Mouse (Mus musculus): ENCODE results near the gene Tulp2. TPM values are rescaled to one million over a fixed set of nuclear protein-coding genes. Genes with fewer than 3 reads are reported as not detected.
"Not testable (repeated sequence)": the region's sequence is repeated elsewhere in the genome, so short reads cannot be mapped to it uniquely, and the experiment has no call there.

Gene Tulp2
- polyA plus RNA-seq, 1 experiment from 2014 or later = 0.28 TPM

- H3K9ac ChIP-seq = peak within 1 kb of the TSS; percentile 91
- peaks cover 17% of the 10 kb centered on the region for H3K36me3 ChIP-seq
- peak within 1 kb of the TSS; percentile 98 for H3K27ac ChIP-seq
- under 1% methylated on average over 54 of the region's 54 CpGs for WGBS
- peak within 1 kb of the TSS; percentile 95 for H3K4me3 ChIP-seq
- H3K27me3 ChIP-seq = no peaks in the 10 kb centered on the region
- ATAC-seq (replicated peaks; ENCODE audit: insufficient number of reproducible peaks, insufficient read depth, low FRiP score, low read depth) = peak; percentile 86
- peak within 1 kb of the TSS; percentile 84 for H3K4me2 ChIP-seq
- H3K4me1 ChIP-seq (replicated peaks) = peaks cover 50% of the 10 kb centered on the region
- no peaks in the 10 kb centered on the region for H3K9me3 ChIP-seq (replicated peaks)
These were observed 44.3 kb downstream of the Tulp2 start, which contains the start of the genes Ppp1r15a and Plekha4 for GRCm38 (mm10) chr7:45525809-45526473. Gene Ppp1r15a (minus strand): TSS chr7:45526268. Gene Plekha4 (plus strand): TSS chr7:45526330.

DNA sequence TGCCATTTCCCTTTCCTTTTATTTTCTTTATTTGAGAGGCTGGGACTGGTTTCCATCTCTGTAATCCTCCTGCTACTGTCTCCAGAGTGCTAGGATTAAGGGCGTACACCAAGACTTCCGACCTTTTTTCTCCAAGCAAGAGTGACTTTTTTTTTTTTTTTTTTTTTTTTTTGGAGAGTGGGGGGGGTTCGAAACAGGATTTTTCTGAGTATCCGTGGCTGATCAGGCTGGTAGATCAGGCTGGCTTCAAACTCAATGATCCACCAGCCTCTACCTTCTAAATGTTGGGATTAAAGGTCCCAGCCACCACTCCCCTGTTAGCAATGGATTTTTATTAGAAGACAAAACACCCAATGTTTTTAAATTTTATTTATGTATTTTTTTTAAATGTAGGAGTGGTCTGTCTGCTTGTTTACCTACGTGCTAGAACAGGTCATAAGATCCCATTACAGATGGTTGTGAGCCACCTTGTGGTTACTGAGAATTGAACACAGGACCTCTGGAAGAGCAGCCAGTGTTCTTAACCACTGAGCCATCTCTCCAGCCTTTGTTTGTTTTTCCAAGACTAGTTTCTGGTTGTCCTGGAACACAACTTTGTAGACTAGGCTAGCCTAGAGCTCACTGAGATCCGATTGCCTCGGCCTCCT, 44.9 kb downstream of the Tulp2 start:
- H3K36me3 ChIP-seq = peaks cover 17% of the 10 kb centered on the region
- H3K27ac ChIP-seq = peak overlapping the region; percentile 98
- peak overlapping the region; percentile 95 for H3K4me3 ChIP-seq
- H3K9me3 ChIP-seq (replicated peaks) = no peaks in the 10 kb centered on the region
- ATAC-seq (replicated peaks; ENCODE audit: insufficient number of reproducible peaks, insufficient read depth, low FRiP score, low read depth) = no peak
- H3K9ac ChIP-seq = peak overlapping the region; percentile 91
- WGBS = 21% methylated on average over 7 of the region's 7 CpGs
- peak overlapping the region; percentile 84 for H3K4me2 ChIP-seq
- no peaks in the 10 kb centered on the region for H3K27me3 ChIP-seq
- peaks cover 50% of the 10 kb centered on the region for H3K4me1 ChIP-seq (replicated peaks)

GRCm38 (mm10) chr7:45527169-45527568, 45.5 kb downstream of the Tulp2 start:
- 80% methylated on average over 6 of the region's 6 CpGs for WGBS
- H3K27me3 ChIP-seq; H3K4me3 ChIP-seq; H3K9ac ChIP-seq; H3K9me3 ChIP-seq (replicated peaks); ATAC-seq (replicated peaks; ENCODE audit: insufficient number of reproducible peaks, insufficient read depth, low FRiP score, low read depth): not testable (repeated sequence)
- Histone ChIP-seq H3K36me3 (peaks cover 17% of the 10 kb centered on the region), H3K4me2 (0 out of 2 replicates have a peak overlapping the region, but pooled peaks have one; percentile 84), H3K4me1 (replicated peaks) (peaks cover 48% of the 10 kb centered on the region), H3K27ac (peak overlapping the region; percentile 98; the same call in 1 of the 2 replicates)

DNA sequence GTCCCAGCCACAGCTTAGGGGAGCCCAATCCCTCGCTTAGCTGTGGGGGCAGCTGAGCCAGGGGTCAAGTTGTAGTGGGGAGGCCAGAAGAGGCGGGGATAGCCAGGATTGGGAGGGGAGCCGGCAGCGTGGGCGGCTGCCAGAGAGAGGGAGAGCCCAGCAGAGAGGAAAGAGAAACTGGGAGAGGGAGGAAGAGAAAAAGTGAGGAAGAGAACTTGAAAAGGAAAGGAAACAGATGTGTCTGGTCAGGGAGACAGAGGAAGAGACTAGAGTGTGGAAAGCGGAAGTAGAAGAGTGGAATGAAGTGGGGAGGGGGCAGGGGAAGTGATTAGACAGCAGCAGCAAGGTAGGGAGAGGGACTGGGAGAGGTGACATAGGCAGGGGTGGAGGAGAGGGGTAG, 47.8 kb downstream of the Tulp2 start:
- Histone ChIP-seq H3K9me3 (replicated peaks) (no peaks in the 10 kb centered on the region), H3K4me2 (peak overlapping the region; percentile 23), H3K36me3 (no peaks in the 10 kb centered on the region), H3K9ac (no peak overlapping the region), H3K4me3 (no peak overlapping the region), H3K27me3 (no peaks in the 10 kb centered on the region), H3K4me1 (replicated peaks) (peaks cover 28% of the 10 kb centered on the region), H3K27ac (peak overlapping the region; percentile 61)
- no peak for ATAC-seq (replicated peaks; ENCODE audit: insufficient number of reproducible peaks, insufficient read depth, low FRiP score, low read depth)
- WGBS = 7% methylated on average over 6 of the region's 6 CpGs

DNA sequence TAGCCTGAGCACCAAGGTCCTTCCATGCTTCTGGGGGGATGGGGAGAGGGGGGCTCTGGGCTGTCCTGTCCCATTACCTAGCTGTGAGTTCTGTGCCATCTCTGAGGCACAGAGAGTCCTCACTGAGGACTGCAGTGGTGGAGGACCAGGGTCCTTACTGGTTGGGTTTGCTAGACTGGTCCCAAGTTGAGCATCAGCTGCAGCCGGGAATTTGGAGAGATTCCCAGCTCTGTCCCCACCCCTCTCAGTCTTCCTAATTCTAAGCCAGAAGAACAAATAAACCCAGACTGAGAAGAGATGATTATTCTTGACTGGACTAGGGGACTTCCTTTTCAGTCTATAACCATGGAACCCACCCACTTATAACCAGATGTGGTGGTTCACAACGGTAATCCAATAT, 49.0 kb downstream of the Tulp2 start:
- Histone ChIP-seq H3K4me3 (no peak overlapping the region), H3K27ac (peak overlapping the region; percentile 51), H3K9ac (no peak overlapping the region), H3K4me2 (peak overlapping the region; percentile 23; the same call in 1 of the 2 replicates), H3K9me3 (replicated peaks) (no peaks in the 10 kb centered on the region), H3K27me3 (no peaks in the 10 kb centered on the region), H3K36me3 (no peaks in the 10 kb centered on the region), H3K4me1 (replicated peaks) (peaks cover 17% of the 10 kb centered on the region)
- 39% methylated on average over 2 of the region's 2 CpGs for WGBS
- ATAC-seq (replicated peaks; ENCODE audit: insufficient number of reproducible peaks, insufficient read depth, low FRiP score, low read depth) = no peak

GRCm38 (mm10) chr7:45535676-45536075, 54.0 kb downstream of the Tulp2 start:
- H3K4me1 ChIP-seq (replicated peaks) = peaks cover 9% of the 10 kb centered on the region
- no peak overlapping the region for H3K27ac ChIP-seq

DNA sequence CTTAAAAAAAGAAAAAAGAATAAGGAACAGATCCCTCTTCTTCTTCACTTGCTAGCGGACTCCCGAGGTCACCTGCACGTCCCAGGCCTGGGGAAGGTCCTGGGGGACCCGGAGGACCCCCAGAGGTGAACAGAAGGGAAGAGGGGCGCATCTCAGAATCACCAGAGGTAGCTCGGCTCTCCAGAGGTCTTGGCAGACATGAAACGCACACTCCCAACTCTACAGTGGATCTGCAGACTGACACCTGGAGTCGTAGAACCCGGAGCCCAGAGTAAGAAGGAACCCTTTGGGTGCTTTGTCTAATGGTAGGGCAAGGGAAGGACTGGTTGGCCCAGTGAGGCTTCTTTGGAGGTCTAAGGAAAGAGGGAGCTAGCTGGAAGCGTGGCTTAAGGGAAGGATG, 55.9 kb downstream of the Tulp2 start:
- peaks cover 8% of the 10 kb centered on the region for H3K4me1 ChIP-seq (replicated peaks)
- H3K9ac ChIP-seq = 0 out of 2 replicates have a peak overlapping the region, but pooled peaks have one; percentile 56
- H3K4me2 ChIP-seq = peak overlapping the region; percentile 90
- ATAC-seq (replicated peaks; ENCODE audit: insufficient number of reproducible peaks, insufficient read depth, low FRiP score, low read depth) = no peak
- no peaks in the 10 kb centered on the region for H3K27me3 ChIP-seq
- H3K4me3 ChIP-seq = peak overlapping the region; percentile 58
- 85% methylated on average over 10 of the region's 10 CpGs for WGBS
- H3K36me3 ChIP-seq = no peaks in the 10 kb centered on the region
- H3K9me3 ChIP-seq (replicated peaks) = no peaks in the 10 kb centered on the region
- no peak overlapping the region for H3K27ac ChIP-seq

More at GRCm38 (mm10) chr7:45535676-45536075, 54.0 kb downstream of the Tulp2 start:
- ATAC-seq (replicated peaks; ENCODE audit: insufficient number of reproducible peaks, insufficient read depth, low FRiP score, low read depth) = no peak
- no peak overlapping the region for H3K4me2 ChIP-seq
- no peaks in the 10 kb centered on the region for H3K9me3 ChIP-seq (replicated peaks)
- WGBS = 75% methylated on average over 1 of the region's 1 CpGs
- no peak overlapping the region for H3K9ac ChIP-seq
- no peak overlapping the region for H3K4me3 ChIP-seq
- H3K36me3 ChIP-seq = no peaks in the 10 kb centered on the region
- H3K27me3 ChIP-seq = no peaks in the 10 kb centered on the region

DNA sequence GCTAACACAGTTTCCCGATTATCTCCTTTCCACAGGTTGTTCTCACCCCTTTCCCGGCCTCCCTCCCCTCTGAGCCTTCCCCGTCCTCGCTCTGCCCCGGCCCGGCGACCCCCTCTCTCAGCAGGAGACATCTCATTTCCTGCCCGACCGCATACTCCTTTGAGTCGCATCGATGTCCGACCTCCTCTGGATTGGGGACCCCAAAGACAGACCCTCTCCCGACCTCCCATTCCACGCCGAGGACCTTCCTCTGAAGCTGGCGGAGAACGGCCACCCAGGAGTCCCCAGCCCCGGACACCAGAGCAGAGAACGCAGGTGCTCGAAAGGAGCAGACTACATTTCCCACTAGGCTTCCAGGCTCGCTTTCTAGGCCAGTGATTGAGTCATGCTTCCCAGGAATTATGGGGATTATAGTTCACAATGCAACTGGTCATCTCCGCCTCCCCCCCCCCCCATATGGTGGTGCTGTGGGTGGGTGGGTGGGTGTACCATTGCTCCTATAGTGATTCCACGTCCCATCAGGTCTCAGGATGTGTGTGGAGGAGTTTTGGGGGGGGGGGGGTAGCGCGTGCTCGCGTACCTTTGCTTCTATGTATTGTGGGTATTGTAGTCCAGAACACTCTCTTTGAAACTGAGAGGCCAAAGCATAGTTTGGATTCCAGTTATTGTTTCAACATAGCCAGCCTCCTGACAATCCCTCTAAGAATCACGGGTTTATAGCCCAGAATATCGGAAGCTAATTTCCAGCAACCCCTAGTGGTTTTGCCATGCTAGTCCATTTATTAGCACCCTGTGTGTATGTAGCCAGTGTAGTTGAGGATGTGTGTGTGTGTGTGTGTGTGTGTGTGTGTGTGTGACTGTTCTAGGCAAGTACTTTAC, 56.7 kb downstream of the Tulp2 start:
- H3K27ac ChIP-seq = no peak overlapping the region
- peak; percentile 59 for ATAC-seq (replicated peaks; ENCODE audit: insufficient number of reproducible peaks, insufficient read depth, low FRiP score, low read depth)
- peak overlapping the region; percentile 90 for H3K4me2 ChIP-seq
- WGBS = 5% methylated on average over 29 of the region's 29 CpGs
- H3K9me3 ChIP-seq (replicated peaks) = no peaks in the 10 kb centered on the region
- no peaks in the 10 kb centered on the region for H3K27me3 ChIP-seq
- peaks cover 8% of the 10 kb centered on the region for H3K4me1 ChIP-seq (replicated peaks)
- no peaks in the 10 kb centered on the region for H3K36me3 ChIP-seq
- peak overlapping the region; percentile 58 for H3K4me3 ChIP-seq
- H3K9ac ChIP-seq = peak overlapping the region; percentile 56

- Histone ChIP-seq H3K4me3 (no peak overlapping the region), H3K27ac (no peak overlapping the region)
- ATAC-seq (replicated peaks; ENCODE audit: insufficient number of reproducible peaks, insufficient read depth, low FRiP score, low read depth) = no peak
These were observed 57.4 kb downstream of the Tulp2 start for GRCm38 (mm10) chr7:45539095-45539494.

GRCm38 (mm10) chr7:45540213-45540612, 58.5 kb downstream of the Tulp2 start:
- H3K4me2 ChIP-seq = no peak overlapping the region
- H3K9me3 ChIP-seq (replicated peaks) = no peaks in the 10 kb centered on the region
- no peak overlapping the region for H3K9ac ChIP-seq
- WGBS = 66% methylated on average over 2 of the region's 2 CpGs
- H3K4me3 ChIP-seq = no peak overlapping the region
- peaks cover 8% of the 10 kb centered on the region for H3K4me1 ChIP-seq (replicated peaks)
- H3K27ac ChIP-seq = no peak overlapping the region
- no peaks in the 10 kb centered on the region for H3K27me3 ChIP-seq
- no peak for ATAC-seq (replicated peaks; ENCODE audit: insufficient number of reproducible peaks, insufficient read depth, low FRiP score, low read depth)
- no peaks in the 10 kb centered on the region for H3K36me3 ChIP-seq

More at GRCm38 (mm10) chr7:45539095-45539494, 57.4 kb downstream of the Tulp2 start:
- Histone ChIP-seq H3K4me2 (no peak overlapping the region), H3K36me3 (no peaks in the 10 kb centered on the region), H3K9ac (no peak overlapping the region), H3K4me1 (replicated peaks) (peaks cover 8% of the 10 kb centered on the region), H3K9me3 (replicated peaks) (no peaks in the 10 kb centered on the region), H3K27me3 (no peaks in the 10 kb centered on the region)
- WGBS = 76% methylated on average over 3 of the region's 3 CpGs

DNA sequence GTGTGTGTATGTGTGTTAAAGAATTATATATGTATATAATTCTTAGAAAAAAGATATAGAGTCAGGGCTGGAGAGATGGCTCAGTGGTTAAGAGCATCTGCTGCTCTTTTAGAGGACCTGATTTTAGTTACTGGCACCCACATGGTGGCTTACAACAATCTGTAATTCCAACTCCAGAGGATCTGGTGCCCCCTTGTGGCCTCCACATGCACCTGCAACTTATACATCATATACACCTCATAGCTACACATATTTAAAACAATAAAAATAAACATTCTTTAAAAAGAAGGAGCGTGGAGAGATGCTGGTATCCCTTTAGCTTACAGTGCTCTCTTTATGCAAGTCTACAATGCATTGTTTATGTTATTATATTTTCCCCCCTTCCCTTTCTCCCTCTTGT, 62.8 kb downstream of the Tulp2 start:
- H3K4me2 ChIP-seq = no peak overlapping the region
- ATAC-seq (replicated peaks; ENCODE audit: insufficient number of reproducible peaks, insufficient read depth, low FRiP score, low read depth) = no peak
- no peak overlapping the region for H3K4me3 ChIP-seq
- H3K9me3 ChIP-seq (replicated peaks) = no peaks in the 10 kb centered on the region
- H3K9ac ChIP-seq = no peak overlapping the region
- no peaks in the 10 kb centered on the region for H3K36me3 ChIP-seq
- no peaks in the 10 kb centered on the region for H3K4me1 ChIP-seq (replicated peaks)
- H3K27ac ChIP-seq = no peak overlapping the region
- 91% methylated on average over 1 of the region's 1 CpGs for WGBS
- H3K27me3 ChIP-seq = no peaks in the 10 kb centered on the region
